Mouse (Mus musculus) C2C12 (cell line): ENCODE measurements around the gene Gm49322.
A peak's percentile ranks its signal among the peaks of the same experiment; 100 is the strongest.

Experiments used
- CTCF ChIP-seq: IDR thresholded peaks from one replicate; pipeline ENCODE4 v1.5.1; 2011; ENCODE audit not compliant: control insufficient read depth, insufficient read depth, insufficient read length
- MAX ChIP-seq: IDR thresholded peaks from one replicate; pipeline ENCODE4 v1.6.1; 2011; ENCODE audit warnings: mild to moderate bottlenecking, control low read depth

DNA sequence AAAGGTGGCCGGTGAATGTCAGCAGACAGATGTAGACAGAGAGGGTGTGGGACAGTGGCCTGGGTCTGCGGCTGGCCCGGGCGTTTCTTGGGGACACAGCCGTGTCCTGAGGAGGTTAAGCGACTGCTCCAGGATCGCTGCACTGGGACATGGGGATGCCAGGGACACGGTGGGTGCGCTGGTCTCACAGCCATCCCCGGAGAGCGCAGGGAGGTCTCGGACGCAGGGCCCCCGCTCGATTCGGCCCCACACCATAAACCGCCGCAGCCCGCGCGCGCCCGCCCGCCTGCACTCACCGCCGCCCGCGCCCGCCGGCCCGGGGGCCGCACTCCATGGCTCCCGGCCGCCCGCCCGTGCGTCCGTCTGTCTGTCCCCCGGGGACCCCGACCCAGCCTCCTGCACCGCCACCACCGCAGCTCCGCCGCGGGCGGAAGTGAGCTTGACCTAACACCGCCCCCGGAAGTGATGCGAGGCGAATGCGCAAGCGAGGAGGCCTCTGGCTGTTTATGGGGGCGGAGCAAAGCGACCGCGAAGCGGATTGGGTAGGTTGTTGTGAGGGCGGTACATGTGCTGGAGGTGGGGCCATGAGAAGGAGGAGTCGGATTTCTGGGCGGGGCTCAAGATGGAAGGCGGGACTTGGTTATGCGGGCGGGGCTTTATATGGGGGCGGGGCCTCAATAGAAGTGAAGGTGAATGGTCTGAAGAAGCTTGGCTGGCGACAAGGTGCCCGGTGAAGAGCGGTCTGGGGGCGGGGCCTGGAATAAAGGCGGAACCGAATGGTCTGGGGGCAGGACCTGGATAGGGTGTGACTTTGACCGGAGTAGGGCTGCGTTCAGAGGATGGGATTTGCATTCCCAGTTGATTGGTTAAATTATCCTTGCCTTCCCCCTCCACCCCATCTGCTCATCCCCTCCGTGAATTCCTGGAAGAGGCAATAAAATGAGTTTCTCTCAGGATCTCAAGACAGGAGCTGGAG lies 15.7 kb upstream of the Gm49322 start, which contains the start of gene Abhd17a:
- TF ChIP-seq CTCF, result no peak
- peak; percentile 69 for TF ChIP-seq MAX
